Mouse (Mus musculus): Measurements from ENCODE around the gene Mier2.
A peak's percentile ranks its signal among the peaks of the same experiment; 100 is the strongest.

Gene Mier2

DNA sequence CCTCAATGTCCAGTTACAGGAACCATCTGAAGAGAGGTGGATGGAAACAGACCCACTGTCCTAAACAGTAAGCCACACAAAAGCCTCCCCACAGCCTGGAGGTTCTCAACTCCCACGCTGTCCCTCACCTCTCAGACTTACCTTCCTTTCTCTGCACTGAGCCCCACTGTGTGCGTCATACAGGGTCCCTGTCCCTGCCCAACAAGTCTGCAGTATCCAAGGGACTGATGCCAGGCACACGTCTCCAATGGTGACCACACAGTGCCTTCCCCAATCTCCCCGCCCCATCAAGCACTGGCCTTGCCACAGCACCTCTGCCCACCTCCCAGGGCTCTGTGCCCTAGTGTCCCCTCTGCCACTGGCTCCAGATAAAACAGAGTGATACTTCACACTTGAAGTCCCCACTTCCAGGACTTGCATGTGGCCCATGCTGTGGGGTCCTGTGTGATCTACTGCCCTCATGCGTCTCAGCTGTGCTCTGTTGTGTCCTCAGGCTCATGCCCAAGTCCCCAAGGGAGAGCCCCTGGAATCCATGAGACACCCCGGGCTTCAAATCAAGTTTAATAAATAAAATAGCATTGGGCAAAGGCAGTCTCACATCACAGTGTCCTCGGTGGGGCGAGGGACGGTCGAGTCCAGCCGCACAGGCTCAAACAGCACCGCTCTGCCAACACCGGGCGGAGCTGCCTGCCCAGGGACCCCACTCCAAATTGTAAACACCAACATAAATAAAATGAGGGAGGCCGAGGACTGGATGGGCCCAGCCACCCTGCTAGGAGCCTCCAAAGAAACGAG is 15.1 kb downstream of the Mier2 start:
- DNase-seq (ENCODE audit: low spot score), result no peak

DNA sequence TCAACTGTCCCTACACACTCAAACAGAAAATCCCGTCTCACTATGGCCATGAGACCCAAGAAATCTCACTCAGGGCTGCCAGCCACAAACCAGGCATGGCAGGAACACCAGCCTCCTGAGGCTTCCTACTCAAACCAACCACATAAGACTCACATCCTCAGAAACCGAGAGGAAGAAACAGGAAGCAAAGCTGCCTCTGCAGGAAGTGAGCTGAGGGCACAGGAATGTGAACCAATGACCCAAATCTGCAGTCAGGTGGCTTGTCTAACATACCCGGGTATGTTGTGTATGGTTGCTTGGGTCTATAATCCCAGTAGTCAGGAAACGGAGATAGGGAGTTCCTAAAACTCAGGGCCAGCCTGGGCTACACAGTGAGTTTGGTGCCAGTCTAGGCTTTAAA is 16.1 kb downstream of the Mier2 start:
- no peak for DNase-seq (ENCODE audit: low spot score)

DNA sequence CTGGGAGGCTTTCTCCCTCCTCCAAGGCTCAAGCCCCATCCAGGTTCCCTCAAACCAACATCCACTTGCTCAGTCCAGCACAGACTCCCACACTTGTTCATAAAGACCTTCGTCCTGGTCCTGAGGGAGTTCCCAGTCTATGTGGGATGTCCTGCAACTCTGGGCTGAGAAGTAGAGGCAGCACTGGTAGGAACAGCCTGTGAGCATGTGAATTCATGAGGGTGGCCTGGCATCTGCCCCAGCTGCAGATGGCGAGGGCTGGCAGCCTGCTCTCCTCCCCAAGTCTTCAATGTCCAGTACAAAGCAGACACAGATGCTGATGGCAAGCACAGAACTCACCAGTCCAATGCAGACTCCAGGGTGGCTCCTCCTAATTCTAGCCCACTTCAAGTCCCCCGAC is 16.7 kb downstream of the Mier2 start:
- DNase-seq (ENCODE audit: low spot score), result no peak

DNA sequence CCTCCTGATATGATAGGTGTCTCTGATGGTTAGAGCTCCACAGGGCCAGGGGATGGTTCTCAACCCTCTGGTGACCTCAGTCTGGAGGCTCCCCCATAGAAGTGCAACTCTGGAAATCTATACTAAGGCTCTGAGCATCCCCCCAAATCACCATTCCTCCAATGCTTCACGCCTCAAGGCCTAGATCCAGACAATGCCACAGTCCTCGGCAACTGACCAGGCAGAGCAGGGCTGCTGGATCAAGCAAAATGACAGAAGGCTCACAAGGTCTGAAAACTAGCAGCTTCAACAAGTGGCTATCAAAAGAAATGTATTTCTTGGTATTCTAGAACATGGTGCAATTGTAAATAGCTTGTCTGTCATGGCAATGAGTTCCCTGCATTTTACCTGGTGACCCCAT is 17.2 kb downstream of the Mier2 start:
- DNase-seq (ENCODE audit: low spot score), result no peak

DNA sequence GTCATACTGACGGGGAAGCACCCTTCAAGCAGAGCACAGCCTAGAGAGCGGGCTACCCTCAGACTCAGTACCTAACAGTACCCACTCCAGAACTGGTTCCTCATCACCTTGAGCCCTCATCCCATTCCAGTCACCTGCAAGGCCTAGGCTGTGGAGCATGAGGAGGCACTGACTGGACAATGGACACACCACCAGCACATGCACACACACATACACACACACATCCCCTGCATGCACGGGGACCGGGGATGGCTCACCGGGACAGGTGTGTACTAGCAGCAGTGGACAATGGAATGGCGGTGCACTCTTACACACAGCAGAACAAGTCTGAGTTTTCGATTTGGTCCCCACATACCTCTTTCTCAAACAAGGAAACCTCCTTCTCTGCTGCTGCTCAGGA is 17.7 kb downstream of the Mier2 start:
- no peak for DNase-seq (ENCODE audit: low spot score)

DNA sequence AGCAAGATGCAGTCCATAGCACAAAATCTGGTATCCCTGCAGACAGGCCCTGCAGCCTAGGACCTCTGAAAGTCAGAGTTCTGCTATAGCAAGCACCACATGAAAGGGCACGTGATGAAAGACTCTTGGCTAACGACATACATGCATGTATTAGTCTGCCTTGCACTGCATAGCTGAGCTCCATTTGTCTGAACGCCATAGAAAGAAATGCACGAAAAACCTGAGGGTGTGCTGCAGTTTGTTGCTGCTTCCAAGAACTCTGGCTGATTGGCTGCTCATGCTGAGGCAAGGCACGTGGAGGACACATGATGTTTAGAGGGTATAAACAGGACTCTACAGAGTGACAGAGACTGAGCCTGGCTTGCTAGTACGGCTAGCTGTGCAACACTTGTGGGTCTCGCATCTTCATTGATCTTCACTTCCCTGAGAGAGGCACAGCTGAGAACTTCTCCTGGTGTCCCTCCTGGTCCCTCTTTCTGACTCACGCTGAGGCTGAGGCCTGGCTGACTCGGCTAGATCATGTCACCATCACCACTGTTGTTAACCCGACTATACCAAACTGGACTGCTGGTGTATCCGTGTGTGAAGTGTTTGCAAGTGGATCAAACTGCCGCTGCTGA is 18.4 kb downstream of the Mier2 start:
- no peak for DNase-seq (ENCODE audit: low spot score)

DNA sequence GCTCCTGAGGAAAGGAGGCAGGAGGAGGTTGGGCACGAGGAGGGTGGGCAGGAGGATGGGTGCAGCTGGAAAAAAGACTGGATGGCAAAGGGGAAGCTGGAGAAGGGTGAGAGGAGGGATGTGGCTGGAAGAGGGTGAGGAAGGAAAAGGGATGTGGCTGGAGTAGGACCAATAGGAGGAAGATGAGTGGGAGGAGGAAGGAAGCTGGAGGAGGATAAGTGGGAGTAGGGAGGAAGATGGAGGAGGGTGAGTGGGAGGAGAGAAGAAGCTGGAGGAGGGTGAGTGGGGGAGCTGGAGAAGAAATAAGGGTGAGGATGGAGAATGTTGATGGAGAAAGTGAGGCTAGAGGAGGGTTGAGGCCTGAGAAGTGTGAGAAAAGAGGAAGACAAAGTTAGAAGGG is 19.6 kb downstream of the Mier2 start:
- DNase-seq (ENCODE audit: low spot score), result no peak

DNA sequence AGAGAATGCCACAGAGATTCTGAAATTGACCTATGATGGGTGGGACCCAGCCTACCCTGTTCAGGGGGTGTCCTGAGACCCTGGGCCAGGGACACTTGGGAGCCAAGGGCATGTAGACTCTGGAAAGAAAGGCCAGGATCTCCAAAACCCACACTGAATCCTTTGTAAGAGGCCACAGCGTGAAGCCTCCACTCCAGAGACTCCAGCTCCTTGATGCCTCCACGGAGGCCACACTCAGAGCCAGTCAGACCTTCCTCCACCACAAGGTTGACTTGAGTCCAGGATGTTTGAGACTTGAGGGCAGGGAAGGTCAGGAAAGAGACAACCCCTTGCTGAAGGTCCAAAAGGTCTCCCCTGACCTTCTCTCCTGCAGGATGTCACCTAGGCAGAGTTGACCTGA is 20.6 kb downstream of the Mier2 start:
- DNase-seq (ENCODE audit: low spot score), result no peak

DNA sequence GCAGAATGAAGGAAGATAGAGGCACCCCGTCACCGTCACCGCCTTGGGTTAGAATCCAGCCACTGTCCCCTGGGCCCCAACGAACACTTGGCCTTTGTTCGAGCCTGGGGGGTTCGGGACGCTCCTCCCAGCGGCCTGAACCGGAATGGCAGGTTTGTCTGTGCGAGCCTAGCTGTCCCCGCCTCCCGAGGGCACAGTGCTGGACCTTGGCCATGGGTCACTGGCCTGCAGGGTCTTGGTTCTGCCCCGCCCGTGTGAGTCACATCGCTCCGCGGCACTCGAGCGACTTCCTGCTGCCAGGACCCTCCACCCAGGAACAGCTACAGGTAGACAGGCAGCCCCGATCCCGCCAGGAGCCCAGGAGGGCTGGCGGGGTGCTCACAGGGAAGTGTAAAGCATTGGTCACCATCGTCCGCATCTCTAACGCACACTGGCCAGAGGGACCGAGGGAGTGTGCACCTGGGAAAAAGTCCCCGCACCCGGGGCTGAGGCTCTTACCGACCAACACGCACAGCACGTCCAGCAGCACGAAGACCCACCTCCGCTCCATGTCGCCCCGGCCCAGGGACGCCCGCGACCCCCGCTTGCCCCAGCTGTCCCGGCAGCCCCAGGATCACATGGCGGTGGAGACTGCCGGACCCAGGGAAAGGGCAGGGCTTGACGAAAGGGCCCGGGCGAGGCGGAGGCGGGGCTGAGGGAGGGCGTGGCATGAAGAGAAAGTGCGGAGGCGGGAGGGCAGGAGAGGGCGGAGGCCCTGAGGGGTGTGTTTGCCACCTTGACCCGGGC is 21.7 kb downstream of the Mier2 start, which contains the start of gene Plpp2:
Gene Plpp2 (minus strand): TSS at position 671 of the 786 bp plus-strand sequence.
- DNase-seq (ENCODE audit: low spot score), result peak; percentile 89

DNA sequence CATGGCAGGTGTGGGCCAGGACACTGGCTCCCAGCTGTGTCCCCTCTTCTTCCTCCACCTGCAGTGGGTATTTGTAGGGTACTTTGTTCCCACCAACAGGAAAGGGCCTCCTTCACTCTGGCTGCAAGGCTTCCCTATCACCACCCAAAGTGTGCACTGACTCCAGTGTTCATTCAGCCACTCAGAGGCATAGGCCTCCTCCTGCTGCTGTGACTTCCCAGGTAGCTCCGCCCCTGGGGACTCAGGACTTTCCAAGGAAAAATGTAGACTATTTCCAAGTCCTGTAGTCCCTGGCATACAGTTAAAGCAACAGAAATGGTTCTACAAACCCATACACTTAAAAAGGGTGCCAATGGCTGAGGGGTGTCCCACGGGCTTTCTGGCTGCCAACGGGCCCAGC is 22.3 kb downstream of the Mier2 start:
- DNase-seq (ENCODE audit: low spot score), result no peak

DNA sequence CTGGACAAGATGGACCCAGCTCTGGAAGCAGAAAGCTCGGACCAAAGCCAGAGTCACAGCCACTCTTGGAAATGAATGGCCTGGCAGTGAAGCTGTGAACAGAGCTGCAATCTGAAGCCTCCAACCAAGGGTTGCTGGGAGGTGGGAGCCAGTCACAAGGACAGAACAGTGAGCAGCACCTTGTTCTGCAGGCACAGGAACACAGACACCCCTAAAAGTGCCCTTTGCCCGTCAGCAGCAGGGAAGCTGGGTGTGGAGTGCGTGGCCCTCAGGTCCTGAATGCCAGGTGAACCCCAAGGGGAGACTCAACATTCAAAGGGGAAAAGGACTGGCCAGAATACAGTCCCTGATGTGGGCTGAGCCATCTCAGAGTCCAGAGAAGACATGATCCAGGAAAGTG is 23.4 kb downstream of the Mier2 start:
- DNase-seq (ENCODE audit: low spot score), result no peak

DNA sequence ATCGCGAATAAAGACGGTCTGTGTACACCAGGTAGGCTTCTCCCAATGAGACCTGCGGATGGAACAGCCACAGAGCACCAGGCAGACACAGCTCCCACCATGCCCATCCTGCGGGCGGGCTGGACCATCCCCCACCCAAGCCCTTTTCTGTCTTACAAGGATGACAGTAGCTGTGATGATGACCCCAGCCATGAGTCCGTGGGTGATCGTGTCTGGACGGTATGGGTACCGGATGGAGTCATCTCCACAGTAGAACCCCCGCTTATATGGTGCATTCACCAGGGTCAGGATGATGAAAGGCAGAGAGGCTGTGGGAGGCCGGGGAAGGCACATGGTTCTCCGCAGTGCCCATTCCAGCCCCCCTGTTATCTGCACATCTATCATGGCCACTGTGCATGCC is 24.3 kb downstream of the Mier2 start:
- no peak for DNase-seq (ENCODE audit: low spot score)

DNA sequence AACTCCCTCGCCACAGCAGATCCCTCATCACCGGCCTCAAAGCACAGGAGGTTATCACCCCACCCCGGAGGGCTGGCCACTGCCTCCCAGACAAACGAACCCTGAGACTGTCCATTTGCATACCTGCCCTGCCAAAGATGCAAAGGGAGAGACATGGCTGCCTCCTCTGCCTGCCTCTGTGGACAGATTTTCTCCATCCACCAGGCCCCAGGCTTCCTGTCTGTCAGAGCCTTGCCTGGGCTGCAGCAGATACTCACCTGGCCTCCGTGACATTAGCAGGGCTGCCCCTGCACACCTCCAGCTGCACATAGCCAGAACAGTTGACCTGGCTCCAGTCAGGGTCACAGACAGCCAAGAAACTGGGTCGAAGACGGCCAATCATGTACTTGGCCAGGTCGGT is 24.8 kb downstream of the Mier2 start:
- no peak for DNase-seq (ENCODE audit: low spot score)

DNA sequence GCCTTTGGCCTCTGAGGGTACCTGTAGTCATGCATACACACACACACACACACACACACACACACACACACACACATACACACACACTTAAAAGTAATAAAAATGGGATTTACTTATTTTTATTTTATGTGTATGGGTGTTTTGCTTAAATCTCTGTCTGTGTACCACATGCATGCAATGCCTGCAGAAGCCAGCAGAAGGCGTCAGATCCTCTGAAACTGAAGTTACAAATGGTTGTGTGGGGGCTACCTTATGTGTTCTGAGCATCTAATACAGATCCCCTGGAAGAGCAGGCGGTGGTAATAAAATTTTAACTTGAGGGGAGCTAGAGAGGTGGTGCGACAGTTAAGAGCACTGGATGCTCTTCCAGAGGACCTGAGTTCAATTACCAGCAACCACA is 26.9 kb downstream of the Mier2 start:
- DNase-seq (ENCODE audit: low spot score), result no peak

DNA sequence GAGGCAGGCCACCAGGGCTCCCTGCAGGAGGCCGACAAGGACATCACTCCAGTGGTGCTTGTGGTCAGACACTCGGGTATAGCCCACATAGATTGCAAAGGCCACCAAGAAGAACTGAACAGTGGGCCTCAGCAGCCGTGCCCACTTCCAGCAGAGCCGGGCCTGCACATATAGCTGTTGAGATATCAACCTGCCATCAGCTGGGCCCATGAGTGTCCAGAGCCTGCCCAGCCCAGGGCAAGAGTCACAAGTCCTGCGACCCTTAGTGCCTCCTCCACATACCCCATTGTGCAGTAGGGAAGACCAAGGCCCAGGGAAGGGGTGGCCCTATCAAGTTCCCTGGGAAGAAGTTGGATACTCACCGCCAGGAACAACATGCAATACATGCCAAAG is 27.6 kb downstream of the Mier2 start:
- DNase-seq (ENCODE audit: low spot score), result no peak

DNA sequence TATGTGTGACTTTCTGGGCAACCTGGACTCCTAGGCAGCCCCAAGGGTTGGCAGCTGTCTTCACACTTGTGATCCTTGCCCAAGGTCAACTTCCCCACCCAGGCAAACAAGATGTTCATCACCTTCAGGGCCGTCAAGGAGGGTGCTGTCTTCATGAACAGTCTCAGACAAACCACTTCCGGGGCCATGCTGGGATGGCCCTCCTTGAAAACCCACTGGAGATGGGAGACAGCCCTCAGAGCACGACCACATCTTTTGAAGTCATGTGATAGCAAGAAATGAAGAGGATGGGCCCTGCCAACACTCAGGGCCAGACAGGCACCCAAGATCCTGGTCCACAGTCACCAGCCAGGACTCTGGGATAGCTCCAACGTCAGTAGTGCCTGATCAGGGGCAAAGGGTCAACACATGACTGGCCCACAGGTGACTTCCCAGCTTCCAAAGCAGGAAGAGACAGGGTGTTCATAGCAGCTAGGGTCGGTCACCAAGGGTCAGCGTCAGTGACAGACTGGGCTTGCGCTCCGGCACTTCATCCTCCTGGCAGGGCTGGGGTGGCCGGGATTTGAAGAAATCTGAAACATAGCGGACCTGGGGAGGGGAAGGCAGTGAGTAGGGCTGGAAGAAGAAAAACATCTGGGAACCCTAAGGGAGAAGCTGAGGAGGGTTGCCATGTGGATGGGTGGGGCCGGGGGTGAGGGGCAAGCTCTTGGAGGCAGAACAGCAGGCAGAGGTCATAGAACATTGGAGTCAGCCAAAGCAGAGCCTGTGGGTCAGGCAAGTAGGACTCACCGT is 28.1 kb downstream of the Mier2 start:
- DNase-seq (ENCODE audit: low spot score), result no peak

DNA sequence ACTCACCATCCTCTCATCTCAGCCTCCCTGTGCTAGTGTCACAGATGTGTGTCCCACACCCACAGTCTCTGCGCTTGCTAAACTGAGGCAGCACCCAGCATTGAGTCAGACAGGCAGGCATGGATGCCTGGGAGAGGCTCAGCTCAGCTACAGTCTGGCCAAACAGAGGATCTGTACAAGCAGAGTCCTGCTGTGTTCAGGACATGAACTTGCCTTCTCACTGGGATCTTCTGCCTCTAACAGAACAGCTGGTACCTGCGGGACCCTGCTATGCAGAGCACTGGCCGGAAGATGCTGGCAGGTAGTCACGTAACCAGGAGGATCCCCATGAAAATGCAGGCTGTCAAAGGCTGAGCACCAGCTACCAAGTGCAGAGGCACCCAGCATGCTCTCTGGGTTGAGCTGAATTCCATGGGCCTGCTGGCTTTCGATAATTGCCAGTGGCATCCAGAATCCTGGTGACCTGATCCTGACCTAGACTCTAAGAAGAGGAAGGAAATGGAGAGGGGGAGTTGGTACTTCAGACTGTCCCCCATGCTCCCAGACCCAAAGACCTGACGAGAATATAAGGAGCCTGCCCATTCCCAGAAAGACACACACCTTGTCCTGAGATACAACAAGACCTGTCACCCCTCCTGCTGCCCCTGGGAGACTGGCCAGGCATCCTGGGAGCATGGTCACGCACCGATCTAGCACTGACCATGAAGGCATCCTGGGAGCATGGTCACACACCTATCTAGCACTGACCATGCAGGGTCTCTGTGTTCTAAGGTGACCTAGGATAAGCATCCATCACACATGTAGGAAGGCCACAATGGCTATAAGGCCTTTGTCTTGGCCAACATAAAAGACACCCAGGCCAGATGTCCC is 29.3 kb downstream of the Mier2 start:
- DNase-seq (ENCODE audit: low spot score), result no peak

DNA sequence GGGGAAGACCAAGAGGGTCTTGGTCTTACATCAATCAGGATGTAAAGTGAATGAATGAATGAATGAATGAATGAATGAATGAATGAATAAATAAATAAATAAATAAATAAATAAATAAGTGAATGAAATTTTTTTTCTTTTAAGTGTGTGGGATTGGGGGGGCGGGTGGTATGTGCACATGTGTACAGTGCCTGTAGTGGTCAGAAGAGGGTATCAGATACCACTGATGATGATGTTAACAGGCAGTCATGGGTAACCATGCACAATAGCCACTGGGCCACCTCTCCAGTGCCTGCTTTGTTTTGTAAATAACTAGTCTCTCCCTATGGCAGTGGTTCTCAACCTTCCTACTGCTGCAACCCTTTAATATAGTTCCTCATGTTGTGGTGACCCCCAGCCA is 30.6 kb downstream of the Mier2 start:
- DNase-seq (ENCODE audit: low spot score), result no peak

DNA sequence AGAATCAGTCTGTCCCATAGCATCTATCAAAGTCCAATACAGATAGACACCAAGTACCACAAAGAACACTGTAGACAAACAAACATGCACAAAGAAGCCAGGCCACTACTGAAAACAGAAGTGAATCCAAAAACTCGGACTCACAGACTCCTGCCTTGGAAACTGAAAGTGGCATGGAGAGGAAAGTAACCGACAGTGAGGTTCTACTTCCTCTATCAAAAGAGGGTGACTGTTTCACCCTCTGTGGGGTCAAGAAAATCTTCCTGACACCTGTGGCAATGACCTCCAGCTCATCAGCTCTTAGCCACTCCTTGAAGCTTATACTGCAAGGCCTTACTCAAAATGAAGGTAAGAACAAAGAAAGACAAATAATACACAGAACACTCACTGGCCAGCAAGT is 48.3 kb downstream of the Mier2 start:
- DNase-seq (ENCODE audit: low spot score), result no peak

DNA sequence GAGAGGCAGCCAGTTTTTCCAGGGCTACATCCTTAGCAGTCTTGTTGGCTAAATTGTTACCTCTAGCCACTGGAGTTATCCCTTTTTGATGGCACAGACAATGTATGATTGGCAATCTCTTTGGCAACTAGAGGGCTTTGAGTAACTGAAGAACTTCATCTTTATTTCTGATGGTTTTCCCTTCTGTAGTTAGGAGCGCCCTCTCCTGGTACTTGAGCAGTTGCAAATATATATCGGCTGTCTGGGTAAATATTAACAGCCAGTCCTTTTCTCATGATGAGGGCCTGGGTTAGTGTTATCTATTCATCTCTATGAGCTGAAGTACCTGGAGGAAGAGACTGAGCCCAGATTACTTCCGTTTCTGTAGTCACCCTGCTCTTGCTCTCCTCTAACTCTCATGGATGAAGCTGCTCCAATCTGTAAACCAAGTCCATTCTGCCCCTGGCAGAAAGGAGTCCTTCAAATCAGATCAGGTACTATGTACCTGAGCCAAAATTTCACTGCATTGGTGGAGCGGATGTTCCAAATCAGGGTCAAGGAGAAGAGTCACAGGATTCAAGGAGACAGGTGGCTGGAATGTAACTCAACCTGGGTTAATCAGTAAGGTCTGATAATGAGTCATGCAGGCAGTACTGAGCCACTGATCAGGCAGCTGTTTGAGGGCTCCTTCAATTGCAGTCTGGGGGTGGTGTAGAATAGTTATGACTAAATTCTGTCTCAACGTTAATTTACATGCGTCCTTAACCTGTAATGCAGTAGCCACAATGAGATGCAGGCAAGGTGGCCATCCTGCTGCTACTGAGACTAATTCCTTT is 52.0 kb downstream of the Mier2 start:
- DNase-seq (ENCODE audit: low spot score), result peak; percentile 21

Data from yolk sac, embryonic 10.5 days (tissue).